Mouse (Mus musculus) bone marrow, adult 2 months (tissue): ENCODE results near the gene Cfap77.

ENCODE experiments used
- CTCF ChIP-seq: fragments of 200-500 bp; IDR thresholded peaks from 2 replicates; pipeline ENCODE4 v1.5.1; 2011; ENCODE audit warnings: low read length, control low read depth; ENCODE audit not compliant: control insufficient read depth, insufficient read depth
- POLR2A ChIP-seq: fragments of 200-500 bp; IDR thresholded peaks from 2 replicates; pipeline ENCODE4 v1.6.1; 2011; ENCODE audit warnings: low read depth, mild to moderate bottlenecking, control low read depth, low read length, borderline replicate concordance; ENCODE audit not compliant: control insufficient read depth

DNA sequence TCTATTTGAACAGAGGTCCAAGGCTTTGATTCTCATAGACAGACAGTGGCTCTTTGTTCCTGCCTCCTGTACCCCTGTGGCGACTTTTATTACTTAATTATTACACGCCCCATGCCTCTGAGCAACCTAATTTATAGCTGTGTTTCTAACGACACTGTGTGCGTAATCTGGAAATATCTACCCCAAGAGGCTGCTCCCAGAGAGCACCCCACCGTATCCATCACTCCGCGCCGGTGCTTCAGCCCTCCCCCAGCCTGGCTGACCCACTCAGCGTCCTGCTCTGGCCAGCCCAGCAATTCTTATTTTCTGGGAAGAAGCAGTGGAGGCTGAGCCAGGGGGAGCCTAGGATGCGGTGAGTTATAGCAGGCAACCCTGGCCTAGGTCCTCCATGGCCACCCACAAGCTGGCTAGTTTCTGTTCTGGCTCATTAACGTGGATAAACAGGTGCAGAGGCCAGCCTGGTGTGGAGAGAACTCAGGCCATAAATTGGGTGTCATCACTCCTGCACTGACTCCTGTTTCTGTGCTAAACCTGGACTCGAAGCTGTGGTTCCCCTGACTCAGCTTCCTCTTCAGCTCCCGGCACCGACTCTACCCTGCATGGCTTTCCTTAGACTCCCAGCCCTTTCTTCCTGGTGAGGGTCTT is 88.6 kb downstream of the Cfap77 start:
- TF ChIP-seq CTCF (no peak), POLR2A (no peak)
